Mouse (Mus musculus) testis, adult 2 months (tissue): ENCODE data around the gene Lrp5. TPM values are rescaled to one million over a fixed set of nuclear protein-coding genes. Genes with fewer than 3 reads are reported as not detected.
A peak's percentile ranks its signal among the peaks of the same experiment; 100 is the strongest.

Source experiments
- H3K27ac ChIP-seq: fragments of 200-500 bp; 2 replicates; pipeline ENCODE4 v1.5.1; 2012; ENCODE audit warnings: low read depth, low read length; ENCODE audit not compliant: control insufficient read depth, insufficient read depth
- H3K27me3 ChIP-seq: fragments of 200-500 bp; 2 replicates; pipeline ENCODE4 v1.6.1; 2012; ENCODE audit warnings: mild to moderate bottlenecking, low read length, moderate library complexity; ENCODE audit not compliant: control insufficient read depth, insufficient read depth
- H3K36me3 ChIP-seq: fragments of 200-500 bp; 2 replicates; pipeline ENCODE4 v1.6.1; 2012; ENCODE audit warnings: mild to moderate bottlenecking, low read length; ENCODE audit not compliant: control insufficient read depth, insufficient read depth
- H3K4me1 ChIP-seq: fragments of 200-500 bp; 2 replicates; pipeline ENCODE4 v1.6.1; 2012; ENCODE audit warnings: low read length; ENCODE audit not compliant: control insufficient read depth, insufficient read depth
- H3K4me3 ChIP-seq: fragments of 200-500 bp; 2 replicates; pipeline ENCODE4 v1.5.1; 2012; ENCODE audit warnings: low read depth, mild to moderate bottlenecking, low read length, moderate library complexity, mixed read lengths; ENCODE audit not compliant: control insufficient read depth
- CTCF ChIP-seq: fragments of 200-500 bp; IDR thresholded peaks from 2 replicates; pipeline ENCODE4 v1.5.1; 2012; ENCODE audit warnings: low read depth, mild to moderate bottlenecking, inconsistent platforms, low read length, moderate library complexity; ENCODE audit not compliant: control insufficient read depth, insufficient read depth, insufficient replicate concordance
- POLR2A ChIP-seq: fragments of 200-500 bp; IDR thresholded peaks from 2 replicates; pipeline ENCODE4 v1.6.1; 2012; ENCODE audit warnings: low read depth, mild to moderate bottlenecking, inconsistent platforms, low read length, moderate library complexity; ENCODE audit not compliant: control insufficient read depth
- polyA plus RNA-seq: library from polyadenylated mRNA; depleted of rRNA; stranded (reverse); fragments of >200 nt; gene quantifications from 2 replicates; pipeline ENCODE4 v1.2.3, GENCODE M21; 2012

Lrp5 gene
- polyA plus RNA-seq, 1 experiment = 24.9 TPM

DNA sequence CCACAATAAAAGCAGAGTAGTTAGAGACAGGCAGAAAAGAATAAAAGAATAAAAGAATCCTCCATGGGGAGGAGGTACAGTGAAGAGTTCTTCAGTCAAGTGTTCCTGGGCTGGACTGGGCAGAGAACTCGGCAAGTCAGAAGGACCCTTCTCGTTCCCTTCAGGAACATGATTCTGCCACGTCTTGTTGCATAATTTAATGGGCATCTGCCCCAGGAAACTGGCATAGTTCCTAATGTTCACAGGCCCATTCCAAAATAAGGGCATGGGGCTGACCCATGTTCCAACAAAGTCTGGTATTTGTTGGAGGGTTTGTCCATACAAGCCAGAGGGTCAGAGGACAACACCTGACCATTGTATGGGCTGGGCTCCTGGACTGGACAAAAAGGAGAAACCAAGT is 8.6 kb upstream of the Lrp5 start:
- H3K27me3 ChIP-seq = no peaks in the 10 kb centered on the region
- H3K36me3 ChIP-seq = no peaks in the 10 kb centered on the region
- no peaks in the 10 kb centered on the region for H3K4me1 ChIP-seq
- TF ChIP-seq POLR2A = no peak
- no peak for TF ChIP-seq CTCF
- H3K4me3 ChIP-seq = no peak overlapping the region
- H3K27ac ChIP-seq = no peak overlapping the region

GRCm38 (mm10) chr19:3694476-3694875 is 8.1 kb upstream of the Lrp5 start:
- no peaks in the 10 kb centered on the region for H3K27me3 ChIP-seq
- H3K27ac ChIP-seq = no peak overlapping the region
- H3K4me3 ChIP-seq = no peak overlapping the region
- TF ChIP-seq CTCF (no peak), POLR2A (no peak)
- no peaks in the 10 kb centered on the region for H3K36me3 ChIP-seq
- H3K4me1 ChIP-seq = no peaks in the 10 kb centered on the region

- no peak overlapping the region for H3K27ac ChIP-seq
- H3K36me3 ChIP-seq = no peaks in the 10 kb centered on the region
- TF ChIP-seq CTCF = no peak
- no peak for TF ChIP-seq POLR2A
- no peaks in the 10 kb centered on the region for H3K27me3 ChIP-seq
- peaks cover 3% of the 10 kb centered on the region for H3K4me1 ChIP-seq
- no peak overlapping the region for H3K4me3 ChIP-seq
Measured at GRCm38 (mm10) chr19:3692414-3693145, 6.2 kb upstream of the Lrp5 start.

DNA sequence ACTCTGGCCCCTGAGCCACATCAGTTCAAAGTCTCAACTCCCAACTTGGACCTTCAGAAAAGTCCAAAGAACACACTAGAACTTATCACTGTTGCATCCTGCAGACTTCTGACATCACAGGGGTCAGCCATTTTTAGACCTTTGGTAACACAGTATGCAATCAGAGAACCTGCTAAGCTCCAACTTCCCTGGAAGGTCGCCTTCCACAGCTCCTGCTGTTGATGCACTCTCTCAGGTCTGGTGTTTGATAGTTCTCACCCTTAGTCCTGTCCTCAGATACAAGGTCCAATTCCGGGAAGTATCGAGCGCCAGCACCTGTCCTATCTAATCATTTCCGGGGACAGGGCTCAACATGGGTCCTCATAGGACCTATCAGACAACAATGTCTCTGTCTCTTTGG is 5.0 kb upstream of the Lrp5 start:
- H3K36me3 ChIP-seq = no peaks in the 10 kb centered on the region
- H3K4me1 ChIP-seq = peaks cover 15% of the 10 kb centered on the region
- no peak overlapping the region for H3K27ac ChIP-seq
- no peaks in the 10 kb centered on the region for H3K27me3 ChIP-seq
- H3K4me3 ChIP-seq = no peak overlapping the region
- no peak for TF ChIP-seq POLR2A
- TF ChIP-seq CTCF = no peak

DNA sequence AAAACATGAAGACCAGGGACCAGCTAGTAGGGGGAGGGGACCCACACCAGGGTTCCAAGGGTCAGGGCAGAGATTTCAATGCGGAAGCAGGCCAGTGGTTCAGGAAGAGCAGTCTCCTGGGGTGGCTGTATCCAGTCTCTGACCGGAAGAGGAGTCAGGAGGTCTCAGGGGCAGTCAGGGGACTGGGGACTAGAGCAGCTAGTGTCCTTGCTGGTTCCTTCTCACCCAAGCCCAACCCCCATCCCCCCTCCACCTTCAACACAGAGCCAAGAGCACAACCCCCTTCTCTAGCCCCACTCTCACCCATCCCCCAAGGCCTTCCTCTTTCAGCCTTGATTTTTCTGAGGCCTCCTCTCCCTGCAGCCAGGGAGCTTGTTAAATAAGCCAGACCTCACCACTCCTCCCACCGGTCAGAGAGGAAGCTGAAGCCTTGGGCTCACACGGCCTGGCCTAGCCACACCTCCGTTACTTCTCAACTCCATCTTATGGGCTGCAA is 1.4 kb upstream of the Lrp5 start:
- H3K27me3 ChIP-seq = no peaks in the 10 kb centered on the region
- no peak overlapping the region for H3K27ac ChIP-seq
- no peak overlapping the region for H3K4me3 ChIP-seq
- TF ChIP-seq CTCF (no peak), POLR2A (no peak)
- H3K4me1 ChIP-seq = peaks cover 27% of the 10 kb centered on the region
- no peaks in the 10 kb centered on the region for H3K36me3 ChIP-seq

DNA sequence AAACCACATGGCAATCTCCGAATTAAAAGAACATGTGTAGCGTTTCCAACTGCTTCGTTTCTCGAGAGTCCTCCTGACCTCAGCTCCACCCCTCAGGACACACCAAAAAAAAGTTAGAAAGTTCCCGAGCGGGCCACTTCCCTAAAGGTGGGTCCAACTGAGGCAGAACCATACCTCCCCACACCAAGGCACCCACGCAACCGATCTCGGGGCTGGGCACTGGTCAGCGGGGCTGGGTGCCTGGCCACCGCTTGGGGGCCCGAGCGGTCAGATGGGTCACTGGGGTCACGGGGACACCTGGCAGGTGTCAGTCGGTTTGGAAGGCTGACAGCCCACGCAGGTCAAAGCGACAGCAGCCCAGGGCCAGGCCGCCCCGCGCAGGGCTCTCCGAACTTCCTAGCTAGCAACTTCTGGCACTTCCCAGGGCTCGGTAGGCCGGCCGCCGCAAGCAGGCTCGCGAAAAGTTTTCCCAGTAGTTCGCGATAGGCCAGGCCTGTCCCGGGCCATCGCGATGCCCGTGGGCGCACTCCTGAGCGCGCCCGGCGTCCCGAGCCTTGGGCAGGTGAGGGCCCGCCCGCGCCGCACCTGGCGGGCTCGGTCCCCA is 651 bp downstream of the Lrp5 start:
- peak overlapping the region; percentile 26; the same call in 1 of the 2 replicates for H3K27ac ChIP-seq
- no peaks in the 10 kb centered on the region for H3K27me3 ChIP-seq
- peak overlapping the region; percentile 89 for H3K4me3 ChIP-seq
- TF ChIP-seq CTCF (no peak), POLR2A (no peak)
- no peaks in the 10 kb centered on the region for H3K36me3 ChIP-seq
- peaks cover 27% of the 10 kb centered on the region for H3K4me1 ChIP-seq

- Histone ChIP-seq H3K36me3 (no peaks in the 10 kb centered on the region), H3K4me1 (peaks cover 27% of the 10 kb centered on the region), H3K27me3 (no peaks in the 10 kb centered on the region), H3K27ac (no peak overlapping the region), H3K4me3 (0 out of 2 replicates have a peak overlapping the region, but pooled peaks have one; percentile 89)
- no peak for TF ChIP-seq POLR2A
- TF ChIP-seq CTCF = no peak
Measured at GRCm38 (mm10) chr19:3684957-3685580, 1.3 kb downstream of the Lrp5 start.
